Mouse (Mus musculus): ENCODE results near the gene Vrtn.

The Vrtn gene

DNA sequence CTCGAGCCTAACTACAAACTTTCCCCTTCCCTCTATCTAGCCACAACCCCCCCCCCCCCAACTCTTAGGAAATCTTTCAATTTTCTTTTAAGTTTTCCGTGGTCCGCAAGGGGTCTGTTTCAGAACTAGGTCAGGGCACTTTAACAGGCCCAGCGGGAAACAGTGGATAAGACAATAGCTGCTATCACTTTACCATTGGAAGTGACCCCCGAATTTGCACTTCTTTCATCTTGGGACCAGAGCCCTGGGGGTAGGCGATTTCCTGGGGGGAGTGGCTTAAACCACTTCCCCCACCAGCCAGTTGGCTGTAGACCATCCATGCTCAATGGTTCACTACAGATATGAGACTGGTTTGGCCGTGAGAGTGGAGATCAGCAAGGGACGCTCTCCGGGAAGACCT, at the start of gene Vrtn:
Vrtn (plus strand) TSS at position 366 of the 400 bp plus-strand sequence.
- no peak for DNase-seq

- DNase-seq, result no peak
These were observed 42.5 kb upstream of the Vrtn start for GRCm38 (mm10) chr12:84598324-84598723.

GRCm38 (mm10) chr12:84604001-84604400, 36.8 kb upstream of the Vrtn start:
- DNase-seq, result no peak

- DNase-seq, result peak; percentile 16
These were observed 35.0 kb upstream of the Vrtn start for GRCm38 (mm10) chr12:84605860-84606259.

DNA sequence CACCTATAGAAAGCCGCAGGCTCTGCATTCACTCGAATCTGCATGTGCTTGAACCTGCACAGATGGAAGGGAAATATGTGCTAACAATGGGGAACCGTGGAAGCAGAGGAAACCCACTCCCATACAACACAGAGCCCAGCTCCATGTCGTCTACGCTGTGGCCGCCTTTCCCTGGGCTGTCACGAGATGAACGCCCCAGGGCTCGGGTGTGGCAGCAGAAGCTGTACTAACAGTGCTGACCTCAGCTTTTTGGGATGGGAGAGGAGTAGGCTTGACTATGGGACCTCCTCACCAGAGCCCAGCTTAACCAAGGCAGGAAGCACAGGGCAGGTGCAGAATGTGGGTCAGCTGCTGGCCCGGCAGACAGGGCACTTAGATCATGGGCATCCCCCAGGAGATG, 29.1 kb upstream of the Vrtn start:
- DNase-seq, result no peak

DNA sequence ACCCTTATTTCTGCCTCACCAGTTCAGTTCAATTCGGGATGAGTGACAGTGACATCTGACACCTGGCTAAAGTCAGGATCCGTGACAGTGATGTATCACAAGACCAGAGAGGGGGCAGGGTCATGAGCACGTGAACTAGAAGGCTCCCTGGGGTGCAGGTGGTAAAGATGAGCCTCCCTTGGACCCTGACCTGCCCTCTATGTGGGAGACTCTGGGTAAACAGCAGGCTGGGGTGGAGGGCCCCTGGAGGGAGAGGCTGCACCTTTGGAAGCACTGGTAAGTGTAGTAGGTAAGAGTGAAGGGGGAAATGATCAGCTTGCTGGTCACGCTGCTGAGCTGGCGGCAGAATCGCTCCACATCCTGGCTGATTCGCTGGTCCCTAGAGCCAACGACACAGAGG, 28.3 kb upstream of the Vrtn start:
- DNase-seq, result peak; percentile 76

DNA sequence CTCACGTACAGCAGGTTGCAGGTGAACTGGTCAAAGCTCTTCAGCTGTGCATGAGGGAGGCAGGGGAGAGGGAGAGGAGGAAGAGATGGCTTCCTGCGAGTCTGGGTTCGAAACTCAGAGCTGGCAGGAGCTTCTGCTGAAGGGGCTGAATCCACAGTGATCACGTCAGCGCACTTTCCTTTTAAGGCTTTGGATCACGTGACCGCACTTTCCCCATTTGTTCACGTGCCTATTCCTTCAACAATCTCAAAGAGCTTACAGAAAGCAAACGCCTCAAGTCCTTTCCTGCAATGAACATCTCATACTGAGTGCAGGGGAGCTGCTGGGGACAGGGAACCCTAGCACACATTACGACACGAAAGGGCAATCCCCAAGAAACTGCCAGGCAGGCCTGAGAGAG, 26.8 kb upstream of the Vrtn start:
- DNase-seq, result no peak

DNA sequence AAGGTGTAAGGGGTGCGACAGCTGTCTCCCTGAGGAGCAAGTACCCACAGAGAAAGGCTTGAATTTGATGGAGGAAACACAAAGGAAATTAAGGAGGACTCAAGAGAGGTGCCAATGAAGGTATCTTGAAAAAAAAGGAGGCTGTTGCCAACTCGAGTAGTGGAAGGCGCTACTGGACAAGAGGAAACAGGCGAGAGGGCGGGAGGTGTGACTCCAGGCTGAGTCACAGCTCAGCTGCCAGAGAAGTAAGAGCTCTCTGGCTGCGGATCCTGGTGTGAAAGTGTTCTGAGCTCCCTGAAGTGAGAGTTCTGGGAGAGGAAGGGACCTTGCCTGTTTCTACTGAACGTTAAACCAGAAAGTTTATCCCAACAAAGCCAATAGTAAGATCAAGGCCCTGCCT, 26.3 kb upstream of the Vrtn start:
- no peak for DNase-seq

GRCm38 (mm10) chr12:84616977-84617630, 23.7 kb upstream of the Vrtn start, which contains the start of gene Abcd4:
Gene Abcd4 (minus strand): TSS chr12:84617413.
- peak; percentile 97 for DNase-seq

- DNase-seq, result peak; percentile 27
These were observed 23.2 kb upstream of the Vrtn start for GRCm38 (mm10) chr12:84617663-84618062.

GRCm38 (mm10) chr12:84620975-84621374, 19.8 kb upstream of the Vrtn start:
- no peak for DNase-seq

DNA sequence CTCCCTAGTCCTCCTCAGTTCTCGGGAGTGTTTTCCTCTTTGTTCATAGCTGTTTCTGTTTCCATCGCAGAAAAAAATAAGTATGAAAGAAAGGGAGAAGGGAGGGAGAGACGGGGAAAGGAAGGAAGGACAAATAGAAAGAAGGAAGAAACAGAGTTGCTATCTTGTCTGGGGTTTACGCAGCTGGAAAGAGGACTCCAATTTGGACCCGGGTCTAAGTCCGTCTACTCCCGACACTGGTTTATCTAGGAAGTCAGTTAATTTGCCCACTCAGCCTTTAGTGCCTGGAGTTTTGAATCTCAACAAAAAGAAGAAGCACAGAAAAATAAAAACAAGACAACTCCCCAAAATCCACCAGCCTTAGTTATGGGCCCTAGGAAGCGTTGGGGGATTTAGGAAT, 16.2 kb upstream of the Vrtn start:
- no peak for DNase-seq

DNA sequence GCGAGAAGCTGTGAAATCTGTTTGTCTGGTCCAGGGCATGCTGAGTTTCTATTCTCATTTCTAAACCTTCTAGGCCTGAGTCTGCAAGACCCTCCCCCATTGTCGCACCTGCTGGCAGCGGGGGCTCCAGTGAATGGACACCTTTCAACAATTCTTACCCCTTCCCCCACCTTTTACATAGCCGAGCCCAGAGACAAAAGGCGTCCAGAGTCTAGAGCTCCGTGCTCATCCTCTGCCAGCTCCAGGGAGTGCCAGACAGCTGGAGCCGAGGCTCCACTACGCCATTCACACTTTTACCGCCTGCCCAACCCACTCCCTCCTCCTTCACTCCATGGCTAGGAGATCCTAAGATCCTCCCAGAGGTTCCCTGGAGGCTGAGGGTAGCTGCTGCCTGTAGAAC, 15.7 kb upstream of the Vrtn start:
- no peak for DNase-seq

DNA sequence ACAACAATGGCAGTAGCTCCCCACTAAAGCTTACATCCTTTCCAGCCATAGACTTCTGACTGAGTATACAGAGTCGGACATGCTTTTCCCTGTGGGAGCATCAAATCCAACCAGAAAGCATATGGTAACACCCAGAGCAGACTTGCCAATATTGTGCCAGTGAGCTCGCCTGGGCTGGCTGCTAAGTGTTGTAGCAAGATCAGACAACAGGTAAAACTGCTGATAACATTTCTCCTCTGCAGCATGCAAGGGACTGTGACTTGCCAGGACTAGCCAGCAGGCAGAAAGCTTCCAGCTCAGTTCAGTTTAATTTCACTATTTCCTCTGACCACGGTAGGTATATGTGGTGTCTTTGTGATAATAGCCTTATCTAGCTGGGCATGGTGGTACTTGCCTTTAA, 9.0 kb upstream of the Vrtn start:
- no peak for DNase-seq

GRCm38 (mm10) chr12:84640253-84640652, 566 bp upstream of the Vrtn start:
- no peak for DNase-seq

DNA sequence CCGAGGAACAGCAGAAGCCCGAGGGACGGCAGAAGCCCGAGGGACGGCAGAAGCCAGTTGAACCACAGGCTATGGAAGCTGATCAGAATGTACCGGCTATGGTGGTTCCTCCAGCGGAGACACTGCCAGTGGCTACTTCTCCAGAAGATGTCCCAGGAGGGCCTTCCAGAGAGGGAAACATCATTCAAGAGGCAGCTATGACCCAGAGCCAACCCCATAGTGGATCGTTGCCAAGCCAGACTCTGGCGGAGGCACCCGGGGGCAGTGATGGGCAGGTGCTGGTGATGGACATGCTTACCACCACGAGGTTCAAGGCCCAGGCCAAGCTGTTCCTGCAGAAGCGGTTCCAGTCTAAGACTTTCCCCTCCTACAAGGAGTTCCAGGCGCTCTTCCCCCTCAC, 9.4 kb downstream of the Vrtn start:
- DNase-seq, result no peak

DNA sequence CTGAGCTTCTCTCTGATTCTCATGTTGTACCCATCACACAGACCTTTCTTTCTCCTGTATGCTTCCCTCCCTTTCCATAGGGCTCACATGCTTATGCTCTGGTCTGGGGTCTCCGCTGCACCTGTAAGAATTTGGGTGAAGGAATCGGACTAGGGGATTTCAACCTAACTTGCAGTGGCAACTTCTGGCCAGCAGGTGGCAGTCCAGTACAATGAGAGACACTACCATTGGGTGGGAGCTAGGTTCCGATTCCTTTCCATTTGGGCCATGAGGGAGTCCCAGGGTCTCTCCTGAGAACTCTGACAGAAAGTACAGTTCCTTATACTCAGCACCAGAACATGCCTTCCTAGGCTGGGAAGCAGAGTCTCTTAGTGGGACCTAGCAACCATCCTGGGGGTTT, 13.1 kb downstream of the Vrtn start:
- peak; percentile 50 for DNase-seq

- no peak for DNase-seq
These were observed 29.7 kb downstream of the Vrtn start for GRCm38 (mm10) chr12:84670555-84670954.

GRCm38 (mm10) chr12:84671646-84672045, 30.8 kb downstream of the Vrtn start:
- no peak for DNase-seq

GRCm38 (mm10) chr12:84674666-84675526, 34.1 kb downstream of the Vrtn start:
- DNase-seq, result no peak

DNA sequence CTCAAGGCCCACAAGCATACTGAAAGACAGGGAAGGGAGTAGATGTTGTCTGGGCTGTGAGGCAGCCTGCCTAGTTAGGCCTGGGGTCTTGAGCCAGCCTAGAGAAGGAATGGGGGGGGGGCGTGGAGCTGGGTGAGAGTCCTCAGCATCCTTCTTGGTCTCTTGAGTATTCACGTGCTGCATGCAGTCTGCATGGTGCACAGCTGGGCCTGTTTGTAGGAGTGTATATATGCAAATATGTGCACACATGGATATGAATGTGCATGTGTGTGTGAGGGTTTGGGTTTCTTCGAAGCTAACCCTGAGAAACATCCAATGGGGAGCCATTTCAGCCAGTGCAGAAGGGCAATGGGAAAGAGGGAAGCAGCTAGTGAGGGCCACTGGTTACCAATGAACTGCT, 35.2 kb downstream of the Vrtn start:
- no peak for DNase-seq

DNA sequence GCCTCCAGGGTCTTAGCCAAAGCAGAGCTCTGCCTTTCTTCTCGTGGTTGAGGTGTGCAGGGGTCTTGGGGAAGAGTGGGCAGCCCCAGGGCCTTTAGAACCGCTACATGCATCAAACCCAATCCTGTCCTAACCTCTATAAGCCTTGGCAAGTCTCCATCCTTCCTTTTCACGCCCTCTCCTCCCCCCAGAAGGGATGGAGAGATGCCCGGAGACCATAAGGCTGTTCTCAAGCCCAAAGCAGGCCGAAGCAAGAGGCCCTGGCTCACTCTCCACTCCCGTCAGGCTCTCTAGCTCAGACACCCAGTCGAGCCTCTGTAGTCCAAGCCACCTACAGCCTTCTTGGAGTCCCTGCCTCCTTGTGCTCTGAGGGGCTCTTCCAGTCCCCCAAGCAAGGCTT, 43.8 kb downstream of the Vrtn start:
- DNase-seq, result no peak

GRCm38 (mm10) chr12:84686176-84686575, 45.4 kb downstream of the Vrtn start:
- DNase-seq, result no peak

- no peak for DNase-seq
These were observed 46.7 kb downstream of the Vrtn start for GRCm38 (mm10) chr12:84687531-84687930.
